8 mouse cellular contexts compared by ENCODE assay signal in the genomic region with DNA sequence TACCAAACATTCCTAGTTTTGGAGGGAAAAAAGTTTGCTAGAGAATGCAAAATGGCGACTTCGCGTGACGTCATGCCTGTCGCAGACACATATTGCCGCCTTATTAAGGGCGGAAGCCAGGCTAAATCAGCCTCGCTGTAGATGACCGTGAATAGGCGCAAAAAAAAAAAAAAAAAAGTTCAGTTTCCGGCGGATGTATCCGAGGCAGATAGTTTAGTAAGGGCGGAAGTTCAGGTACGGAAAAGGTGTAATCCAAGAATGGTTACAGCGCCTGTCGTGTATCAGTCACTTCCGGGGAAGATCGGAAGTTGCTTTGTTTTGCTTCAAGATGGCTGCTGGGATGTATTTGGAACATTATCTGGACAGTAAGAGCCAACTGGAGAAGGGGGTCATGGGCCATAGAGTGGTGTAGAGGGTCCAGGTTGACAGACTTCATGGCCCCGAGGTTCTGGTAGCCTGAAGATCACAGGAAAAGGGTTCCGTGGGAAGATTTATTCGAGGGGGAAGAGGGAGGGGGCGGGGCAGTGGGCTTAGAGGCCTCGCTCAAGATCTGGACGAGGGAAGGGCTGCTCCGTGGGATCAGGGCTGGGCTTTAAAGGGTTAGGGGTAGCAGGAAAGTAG. TPM values are rescaled to one million over a fixed set of nuclear protein-coding genes. Genes with fewer than 3 reads are reported as not detected.
DNase-seq lines count a peak whose midpoint lies in the region; ATAC-seq and TF ChIP-seq lines count a peak whose summit lies in the region.

A gene (plus strand): TSS at position 228 of the 621 bp plus-strand sequence.

- peak within 1 kb of the TSS; percentile 34; the same call in 1 of the 2 replicates for H3K27ac ChIP-seq in ES-Bruce4 (ENCODE audit: insufficient read depth, low read length)
- peak within 1 kb of the TSS; percentile 63 for H3K27ac ChIP-seq in forebrain, embryonic 13.5 days
- peak within 1 kb of the TSS; percentile 74 for H3K27ac ChIP-seq in liver, postnatal 0 days (ENCODE audit: low read depth)
- peak within 1 kb of the TSS; percentile 79 for H3K27ac ChIP-seq in neural tube, embryonic 14.5 days (ENCODE audit: low read depth, low read length)

- peak within 1 kb of the TSS; percentile 95 for H3K4me3 ChIP-seq in ES-Bruce4 (ENCODE audit: low read depth, low read length)
- H3K4me3 ChIP-seq in forebrain, embryonic 13.5 days = peak within 1 kb of the TSS; percentile 78
- H3K4me3 ChIP-seq in liver, postnatal 0 days (ENCODE audit: low read depth, low read length) = peak within 1 kb of the TSS; percentile 79
- H3K4me3 ChIP-seq in neural tube, embryonic 14.5 days (ENCODE audit: low read depth, low read length) = peak within 1 kb of the TSS; percentile 51

- peak within 1 kb of the TSS; percentile 74 for H3K9ac ChIP-seq in ES-Bruce4 (ENCODE audit: low read depth, poor library complexity, severe bottlenecking)
- peak within 1 kb of the TSS; percentile 75 for H3K9ac ChIP-seq in forebrain, embryonic 13.5 days
- peak within 1 kb of the TSS; percentile 74 for H3K9ac ChIP-seq in liver, postnatal 0 days (replicated peaks)
- H3K9ac ChIP-seq in neural tube, embryonic 14.5 days (replicated peaks; ENCODE audit: low read depth, low read length) = peak within 1 kb of the TSS; percentile 53

- WGBS in forebrain, embryonic 13.5 days = under 1% methylated on average over 26 of the region's 26 CpGs
- under 1% methylated on average over 26 of the region's 26 CpGs for WGBS in large intestine, adult 2 months
- 0% methylated on average over 26 of the region's 26 CpGs for WGBS in liver, postnatal 0 days (ENCODE audit: insufficient replicate concordance)
- under 1% methylated on average over 26 of the region's 26 CpGs for WGBS in neural tube, embryonic 14.5 days

- no peaks in the 10 kb centered on the region for H3K4me1 ChIP-seq in ES-Bruce4 (ENCODE audit: control insufficient read depth, insufficient read depth, low read length)
- peaks cover 22% of the 10 kb centered on the region for H3K4me1 ChIP-seq in forebrain, embryonic 13.5 days
- peaks cover 26% of the 10 kb centered on the region for H3K4me1 ChIP-seq in liver, postnatal 0 days (ENCODE audit: insufficient read depth)
- H3K4me1 ChIP-seq in neural tube, embryonic 14.5 days (ENCODE audit: control insufficient read depth, insufficient read depth, low read length) = peaks cover 6% of the 10 kb centered on the region; the same call in 1 of the 2 replicates

- H3K27me3 ChIP-seq in ES-Bruce4 (ENCODE audit: control insufficient read depth, insufficient read depth, low read length, poor library complexity, severe bottlenecking) = no peaks in the 10 kb centered on the region
- H3K27me3 ChIP-seq in forebrain, embryonic 13.5 days = no peaks in the 10 kb centered on the region
- no peaks in the 10 kb centered on the region for H3K27me3 ChIP-seq in liver, postnatal 0 days (ENCODE audit: insufficient read depth, low read length)
- no peaks in the 10 kb centered on the region for H3K27me3 ChIP-seq in neural tube, embryonic 14.5 days (ENCODE audit: control insufficient read depth, insufficient read depth, low read length)

- intact Hi-C loops in heart, postnatal 10 days (cut with DNase I) = loop anchor here (1.0 kb wide), 1 partner anchor 31 kb away; no protein-coding TSS in a partner anchor

- DNase-seq in heart, postnatal 10 days = peak; percentile 94 to 95
- DNase-seq in large intestine, adult 2 months (ENCODE audit: low read depth, low spot score) = peak; percentile 89
- DNase-seq in liver, postnatal 0 days = peak; percentile 90
- peak; percentile 90 for DNase-seq in testis, postnatal 10 days (ENCODE audit: low spot score)

- TF ChIP-seq POLR2A in ES-Bruce4 (IDR thresholded peaks at IDR 0.05; ENCODE audit: insufficient read depth, low read length) = no peak

- peak within 1 kb of the TSS; percentile 83 for H3K4me2 ChIP-seq in forebrain, embryonic 13.5 days
- peak within 1 kb of the TSS; percentile 91 for H3K4me2 ChIP-seq in liver, postnatal 0 days (ENCODE audit: low read depth, low read length)
- peak within 1 kb of the TSS; percentile 84 for H3K4me2 ChIP-seq in neural tube, embryonic 14.5 days (ENCODE audit: low read depth, low read length)

- peaks cover 25% of the 10 kb centered on the region for H3K36me3 ChIP-seq in ES-Bruce4 (ENCODE audit: control insufficient read depth, insufficient read depth, low read length, poor library complexity, severe bottlenecking)
- H3K36me3 ChIP-seq in forebrain, embryonic 13.5 days (ENCODE audit: poor library complexity, severe bottlenecking) = peaks cover 52% of the 10 kb centered on the region
- peaks cover 29% of the 10 kb centered on the region for H3K36me3 ChIP-seq in liver, postnatal 0 days (replicated peaks; ENCODE audit: insufficient read depth, low read length)
- peaks cover 30% of the 10 kb centered on the region for H3K36me3 ChIP-seq in neural tube, embryonic 14.5 days (ENCODE audit: control insufficient read depth, insufficient read depth, low read length)

- TF ChIP-seq CTCF in ES-Bruce4 (IDR thresholded peaks at IDR 0.05; ENCODE audit: low read depth, low read length) = no peak
- TF ChIP-seq CTCF in liver, postnatal 0 days (IDR thresholded peaks at IDR 0.05; ENCODE audit: low read depth) = no peak

- H3K9me3 ChIP-seq in ES-Bruce4 (replicated peaks; ENCODE audit: control insufficient read depth, insufficient read depth, low read length, poor library complexity, severe bottlenecking) = no peaks in the 10 kb centered on the region
- H3K9me3 ChIP-seq in forebrain, embryonic 13.5 days (replicated peaks) = no peaks in the 10 kb centered on the region
- H3K9me3 ChIP-seq in liver, postnatal 0 days (ENCODE audit: low read length) = no peaks in the 10 kb centered on the region
- no peaks in the 10 kb centered on the region for H3K9me3 ChIP-seq in neural tube, embryonic 14.5 days (ENCODE audit: control insufficient read depth, low read length)

- TF ChIP-seq EP300 in ES-Bruce4 (IDR thresholded peaks at IDR 0.05; ENCODE audit: insufficient read depth, low read depth, low read length) = no peak
- peak; percentile 88 for TF ChIP-seq EP300 in liver, postnatal 0 days (IDR thresholded peaks at IDR 0.05; ENCODE audit: low read depth)

- peak; percentile 94 for ATAC-seq in cerebellum, adult (ENCODE audit: insufficient number of reproducible peaks, low FRiP score, low TSS enrichment)
- peak; percentile 96 for ATAC-seq in forebrain, embryonic 13.5 days
- peak; percentile 98 for ATAC-seq in liver, postnatal 0 days
- ATAC-seq in neural tube, embryonic 14.5 days (ENCODE audit: low read depth) = peak; percentile 96

RNA-seq across cellular contexts. Expression of the gene that starts here (rescaled TPM):
- polyA plus RNA-seq in ES-Bruce4 (2011; ENCODE audit: insufficient read depth, insufficient read length, low read depth, missing spikeins) = 44.0 and 54.7 TPM in 2 replicates
- 190 and 200 TPM in 2 replicates for polyA plus RNA-seq in forebrain, embryonic 13.5 days (2015; fragmentation: Nextera tagmentation; extraction: Ambion mirVana)
- total RNA-seq in heart, postnatal 10 days (2021) = 10 to 100 TPM; 41.8 to 47.3 TPM
- 42.5 and 43.1 TPM in 2 replicates for polyA plus RNA-seq in large intestine, adult 2 months (2012; rRNA removed)
- 23.8 and 24.3 TPM in 2 replicates for polyA plus RNA-seq in liver, postnatal 0 days (2015; fragmentation: Nextera tagmentation; extraction: Ambion mirVana)
- polyA plus RNA-seq in neural tube, embryonic 14.5 days (2014; fragmentation: Nextera tagmentation; extraction: Ambion mirVana) = 105 and 116 TPM in 2 replicates

Comparison
In these comparisons a context has a peak if more than half of its experiments do, and no peak if none do; other contexts are left out.
1. Peak in every context shown above with its lines: DNase-seq, ATAC-seq, H3K4me3 ChIP-seq and H3K27ac ChIP-seq.